Mouse (Mus musculus) liver, embryonic 16.5 days (tissue): ENCODE measurements at regions not wholly inside any gene's neighbourhood (a gene's known extent, or its start where the extent isn't known, plus 50 kb on each side); places are given as distances from the start of the nearest gene placed in this dataset.

Source experiments
- ATAC-seq: fragments of 200-750 bp; cut with Nextera tagmentation; 2 replicates; pipeline ENCODE4 v1.8.0; 2017; ENCODE audit warnings: low read depth, mild to moderate bottlenecking, moderate number of reproducible peaks, moderate library complexity
- H3K27ac ChIP-seq: fragments of 300-500 bp; sonication (generic); 2 replicates; pipeline ENCODE4 v1.5.1; 2014; ENCODE audit warnings: mild to moderate bottlenecking, low read length
- H3K27me3 ChIP-seq: fragments of 300-500 bp; sonication (generic); 2 replicates; pipeline ENCODE4 v1.6.1; 2014; ENCODE audit warnings: low read depth, low read length, mixed read lengths; ENCODE audit not compliant: control insufficient read depth, insufficient read depth
- H3K36me3 ChIP-seq: fragments of 300-500 bp; sonication (generic); 2 replicates; pipeline ENCODE4 v1.6.1; 2014; ENCODE audit warnings: mild to moderate bottlenecking; ENCODE audit not compliant: control insufficient read depth, insufficient read depth
- H3K4me1 ChIP-seq: fragments of 300-500 bp; sonication (generic); 2 replicates; pipeline ENCODE4 v1.6.1; 2014; ENCODE audit warnings: low read depth, low read length, mixed read lengths; ENCODE audit not compliant: control insufficient read depth
- H3K4me2 ChIP-seq: fragments of 300-500 bp; sonication (generic); 2 replicates; pipeline ENCODE4 v1.6.1; 2014; ENCODE audit warnings: low read depth, low read length, mixed read lengths
- H3K4me3 ChIP-seq: fragments of 300-500 bp; sonication (generic); 2 replicates; pipeline ENCODE4 v1.5.1; 2014; ENCODE audit warnings: low read depth, mild to moderate bottlenecking, low read length
- H3K9ac ChIP-seq: fragments of 300-500 bp; sonication (generic); 2 replicates; pipeline ENCODE4 v1.6.1; 2014; ENCODE audit warnings: low read depth, low read length
- H3K9me3 ChIP-seq: fragments of 300-500 bp; sonication (generic); replicated peaks from 2 replicates; pipeline ENCODE4 v1.6.1; 2016; ENCODE audit warnings: low read length; ENCODE audit not compliant: control insufficient read depth
- WGBS: fragments of 180-500 bp; shearing (Covaris S2); extraction: QIAGEN DNeasy Blood & Tissue Kit; methylation state at CpG from one replicate; pipeline ENCODE4 v1.1.7; 2014; ENCODE audit not compliant: insufficient replicate concordance; 5-methylcytosine and 5-hydroxymethylcytosine counted together

- H3K9me3 ChIP-seq = no peaks in the 10 kb centered on the region
- H3K9ac ChIP-seq = no peak overlapping the region
- no peak for ATAC-seq
- H3K4me2 ChIP-seq = no peak overlapping the region
- no peak overlapping the region for H3K4me3 ChIP-seq
- no peak overlapping the region for H3K27ac ChIP-seq
- no peaks in the 10 kb centered on the region for H3K4me1 ChIP-seq
- H3K36me3 ChIP-seq = no peaks in the 10 kb centered on the region
- H3K27me3 ChIP-seq = no peaks in the 10 kb centered on the region
- 56% methylated on average over 4 of the region's 4 CpGs for WGBS
Observed at GRCm38 (mm10) chr14:99579765-99580266, 281.3 kb downstream of the Klf5 start.

- H3K27me3 ChIP-seq = no peaks in the 10 kb centered on the region
- no peak overlapping the region for H3K4me2 ChIP-seq
- no peak overlapping the region for H3K4me3 ChIP-seq
- WGBS = 49% methylated on average over 7 of the region's 7 CpGs
- H3K9ac ChIP-seq = no peak overlapping the region
- no peaks in the 10 kb centered on the region for H3K36me3 ChIP-seq
- no peak overlapping the region for H3K27ac ChIP-seq
- no peaks in the 10 kb centered on the region for H3K4me1 ChIP-seq
- H3K9me3 ChIP-seq = no peaks in the 10 kb centered on the region
- ATAC-seq = no peak
Observed at GRCm38 (mm10) chr14:99584144-99584543, 285.7 kb downstream of the Klf5 start.

GRCm38 (mm10) chr14:99586029-99586428 lies 287.5 kb downstream of the Klf5 start:
- ATAC-seq = no peak
- no peak overlapping the region for H3K27ac ChIP-seq
- 70% methylated on average over 7 of the region's 7 CpGs for WGBS

DNA sequence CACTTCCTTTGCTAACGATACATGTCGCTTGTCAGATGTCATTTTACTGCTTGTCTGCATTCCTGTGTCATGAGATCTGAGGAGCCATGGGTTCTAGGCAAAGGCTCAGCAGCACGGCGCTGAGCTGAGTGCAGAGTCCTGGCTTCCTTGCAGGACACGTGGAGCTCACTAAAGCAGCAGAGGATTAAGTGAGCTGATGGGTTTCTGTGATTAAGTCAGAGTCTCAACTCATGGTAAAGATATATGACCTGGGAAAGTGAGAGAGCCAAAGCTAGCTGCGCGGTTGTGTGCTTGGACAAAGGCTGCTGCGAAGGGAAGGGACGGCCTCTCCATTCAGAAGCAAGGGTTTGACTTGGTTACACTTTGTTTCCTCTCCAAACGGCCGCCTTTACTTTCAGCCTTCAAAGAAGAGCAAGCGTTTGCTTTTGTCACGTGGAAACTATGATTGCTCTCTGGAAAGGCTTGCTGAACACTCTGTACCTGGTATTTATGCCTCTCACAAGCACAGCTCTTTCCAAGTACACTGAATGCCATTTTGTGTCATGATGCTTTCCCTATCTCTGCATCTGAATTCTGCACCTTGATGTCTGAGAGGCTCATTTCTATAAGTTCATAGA lies 292.5 kb downstream of the Klf5 start:
- H3K36me3 ChIP-seq = no peaks in the 10 kb centered on the region
- H3K27me3 ChIP-seq = no peaks in the 10 kb centered on the region
- H3K4me2 ChIP-seq = no peak overlapping the region
- 43% methylated on average over 13 of the region's 13 CpGs for WGBS
- no peaks in the 10 kb centered on the region for H3K9me3 ChIP-seq
- H3K4me1 ChIP-seq = no peaks in the 10 kb centered on the region
- H3K4me3 ChIP-seq = no peak overlapping the region
- no peak for ATAC-seq
- H3K9ac ChIP-seq = no peak overlapping the region
- no peak overlapping the region for H3K27ac ChIP-seq

More at GRCm38 (mm10) chr14:99586029-99586428, 287.5 kb downstream of the Klf5 start:
- H3K36me3 ChIP-seq = no peaks in the 10 kb centered on the region
- H3K9ac ChIP-seq = no peak overlapping the region
- H3K9me3 ChIP-seq = no peaks in the 10 kb centered on the region
- H3K4me3 ChIP-seq = no peak overlapping the region
- no peaks in the 10 kb centered on the region for H3K4me1 ChIP-seq
- H3K4me2 ChIP-seq = no peak overlapping the region
- H3K27me3 ChIP-seq = no peaks in the 10 kb centered on the region

DNA sequence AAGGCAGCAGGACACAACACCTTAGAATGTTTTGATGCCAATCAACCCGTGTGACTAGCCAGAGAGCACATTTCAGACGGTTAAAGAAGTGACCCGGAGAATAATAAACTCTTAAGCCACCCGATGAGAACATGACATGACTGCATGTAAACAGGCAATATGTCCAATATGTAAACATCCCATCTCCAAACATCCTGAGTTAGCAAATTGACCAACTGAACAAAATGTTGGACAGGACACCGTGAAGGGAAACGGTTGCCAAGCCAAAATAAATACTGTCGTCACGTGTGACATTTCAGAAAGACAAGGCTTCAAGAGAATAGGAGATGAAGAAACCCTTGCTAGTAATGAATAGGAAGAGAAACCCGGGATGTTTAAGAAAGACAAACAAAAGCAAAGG lies 294.4 kb downstream of the Klf5 start:
- 64% methylated on average over 9 of the region's 9 CpGs for WGBS
- Histone ChIP-seq H3K27ac (no peak overlapping the region), H3K4me3 (no peak overlapping the region)

GRCm38 (mm10) chr14:99593864-99594263 lies 295.4 kb downstream of the Klf5 start:
- no peaks in the 10 kb centered on the region for H3K27me3 ChIP-seq
- WGBS = 70% methylated on average over 6 of the region's 6 CpGs
- H3K9ac ChIP-seq = no peak overlapping the region
- H3K4me3 ChIP-seq = no peak overlapping the region
- H3K36me3 ChIP-seq = no peaks in the 10 kb centered on the region
- ATAC-seq = no peak
- H3K4me2 ChIP-seq = no peak overlapping the region
- no peaks in the 10 kb centered on the region for H3K4me1 ChIP-seq
- H3K9me3 ChIP-seq = no peaks in the 10 kb centered on the region
- no peak overlapping the region for H3K27ac ChIP-seq

More for the DNA sequence above, 294.4 kb downstream of the Klf5 start:
- H3K36me3 ChIP-seq = no peaks in the 10 kb centered on the region
- H3K9me3 ChIP-seq = no peaks in the 10 kb centered on the region
- no peak for ATAC-seq
- H3K4me1 ChIP-seq = no peaks in the 10 kb centered on the region
- H3K27me3 ChIP-seq = no peaks in the 10 kb centered on the region
- H3K4me2 ChIP-seq = no peak overlapping the region
- no peak overlapping the region for H3K9ac ChIP-seq

- 59% methylated on average over 5 of the region's 5 CpGs for WGBS
- no peak for ATAC-seq
- H3K36me3 ChIP-seq = no peaks in the 10 kb centered on the region
Observed at GRCm38 (mm10) chr14:99601900-99602299, 303.4 kb downstream of the Klf5 start.

GRCm38 (mm10) chr14:99603257-99603656 lies 304.8 kb downstream of the Klf5 start:
- 49% methylated on average over 2 of the region's 2 CpGs for WGBS
- no peak for ATAC-seq
- Histone ChIP-seq H3K36me3 (no peaks in the 10 kb centered on the region), H3K9ac (no peak overlapping the region), H3K27ac (no peak overlapping the region), H3K4me3 (no peak overlapping the region), H3K9me3 (no peaks in the 10 kb centered on the region), H3K27me3 (no peaks in the 10 kb centered on the region), H3K4me1 (no peaks in the 10 kb centered on the region), H3K4me2 (no peak overlapping the region)

More at GRCm38 (mm10) chr14:99601900-99602299, 303.4 kb downstream of the Klf5 start:
- no peak overlapping the region for H3K9ac ChIP-seq
- H3K4me2 ChIP-seq = no peak overlapping the region
- no peaks in the 10 kb centered on the region for H3K27me3 ChIP-seq
- no peaks in the 10 kb centered on the region for H3K4me1 ChIP-seq
- H3K27ac ChIP-seq = no peak overlapping the region
- no peak overlapping the region for H3K4me3 ChIP-seq
- H3K9me3 ChIP-seq = no peaks in the 10 kb centered on the region

GRCm38 (mm10) chr14:99605351-99606100 lies 307.0 kb downstream of the Klf5 start:
- Histone ChIP-seq H3K9ac (no peak overlapping the region), H3K4me3 (no peak overlapping the region), H3K4me2 (no peak overlapping the region), H3K27ac (no peak overlapping the region), H3K27me3 (no peaks in the 10 kb centered on the region), H3K4me1 (no peaks in the 10 kb centered on the region), H3K9me3 (no peaks in the 10 kb centered on the region), H3K36me3 (no peaks in the 10 kb centered on the region)
- 59% methylated on average over 6 of the region's 6 CpGs for WGBS
- no peak for ATAC-seq
